Mouse (Mus musculus) megakaryocyte progenitor cell, adult 5-6 weeks (primary cell): Measurements from ENCODE around the gene Zbtb2. TPM values are rescaled to one million over a fixed set of nuclear protein-coding genes. Genes with fewer than 3 reads are reported as not detected.
"Not testable (repeated sequence)": the region's sequence is repeated elsewhere in the genome, so short reads cannot be mapped to it uniquely, and the experiment has no call there.

Experiments
- ATAC-seq: replicated peaks from 2 replicates; pipeline ENCODE4 v1.8.0; 2016; ENCODE audit warnings: mild to moderate bottlenecking, moderate TSS enrichment, inconsistent platforms; ENCODE audit not compliant: poor library complexity
- total RNA-seq, 2 experiments: library from RNA; stranded (forward) in 1 of 2; stranded (reverse) in 1 of 2; fragments of 157-497, 149-512 nt in 1 of 2; fragments of 200-1000 nt in 1 of 2; gene quantifications; 2 replicates each; pipeline versions ENCODE4 v1.2.3 to v1.2.4; 2015 to 2017

Zbtb2 gene
- total RNA-seq (2015) (15.5 and 17.5 TPM in 2 replicates), total RNA-seq (2017) (10.7 and 11.9 TPM in 2 replicates)

GRCm38 (mm10) chr10:4387701-4388383 is at the start of gene Zbtb2:
Gene Zbtb2, minus strand, starts transcription at chr10:4388108.
- peak; percentile 3 for ATAC-seq

- ATAC-seq = no peak
Measured at GRCm38 (mm10) chr10:4435416-4435815, 47.5 kb upstream of the Zbtb2 start.

GRCm38 (mm10) chr10:4433871-4434270 is 46.0 kb upstream of the Zbtb2 start:
- not testable (repeated sequence) for ATAC-seq

GRCm38 (mm10) chr10:4432996-4433755 is 45.3 kb upstream of the Zbtb2 start:
- peak; percentile 33 for ATAC-seq

GRCm38 (mm10) chr10:4432123-4432931 is 44.4 kb upstream of the Zbtb2 start, which contains the start of the genes Rmnd1 and Armt1:
Gene Rmnd1, minus strand, starts transcription at chr10:4432388.
Gene Armt1, plus strand, starts transcription at chr10:4432467.
- ATAC-seq = peak; percentile 83

GRCm38 (mm10) chr10:4431746-4432122 is 43.8 kb upstream of the Zbtb2 start:
- no peak for ATAC-seq

GRCm38 (mm10) chr10:4430826-4431225 is 42.9 kb upstream of the Zbtb2 start:
- no peak for ATAC-seq

- peak; percentile 33 for ATAC-seq
Measured at GRCm38 (mm10) chr10:4430399-4430798, 42.5 kb upstream of the Zbtb2 start.

- peak; percentile 63 for ATAC-seq
Measured at GRCm38 (mm10) chr10:4425245-4425644, 37.3 kb upstream of the Zbtb2 start.

- ATAC-seq = no peak
Measured at GRCm38 (mm10) chr10:4407191-4407590, 19.3 kb upstream of the Zbtb2 start.

GRCm38 (mm10) chr10:4405511-4405910 is 17.6 kb upstream of the Zbtb2 start:
- peak; percentile 83 for ATAC-seq

GRCm38 (mm10) chr10:4404895-4405491 is 17.1 kb upstream of the Zbtb2 start:
- ATAC-seq = peak; percentile 78

- ATAC-seq = no peak
Measured at GRCm38 (mm10) chr10:4398058-4398457, 10.2 kb upstream of the Zbtb2 start.

- ATAC-seq = no peak
Measured at GRCm38 (mm10) chr10:4395321-4395720, 7.4 kb upstream of the Zbtb2 start.

- peak; percentile 58 for ATAC-seq
Measured at GRCm38 (mm10) chr10:4391851-4392250, 3.9 kb upstream of the Zbtb2 start.

- no peak for ATAC-seq
Measured at GRCm38 (mm10) chr10:4391076-4391475, 3.2 kb upstream of the Zbtb2 start.

- ATAC-seq = no peak
Measured at GRCm38 (mm10) chr10:4390550-4390949, 2.6 kb upstream of the Zbtb2 start.

GRCm38 (mm10) chr10:4389461-4390112 is 1.7 kb upstream of the Zbtb2 start:
- no peak for ATAC-seq

GRCm38 (mm10) chr10:4389036-4389435 is 1.1 kb upstream of the Zbtb2 start:
- ATAC-seq = no peak

- ATAC-seq = peak; percentile 2; the same call in 1 of the 2 replicates
Measured at GRCm38 (mm10) chr10:4388384-4388745, 457 bp upstream of the Zbtb2 start.
